Mouse (Mus musculus) naive thymus-derived CD4-positive, alpha-beta T cell, adult 5 months (primary cell): ENCODE data around the gene Tmem19. TPM values are rescaled to one million over a fixed set of nuclear protein-coding genes. Genes with fewer than 3 reads are reported as not detected.

Experiments
- polyA plus RNA-seq: library from polyadenylated mRNA; unstranded; fragments of 100-300 nt; shearing (Covaris generic); gene quantifications from one replicate; pipeline ENCODE4 v1.2.1, GENCODE M21; 2017

Gene Tmem19
- polyA plus RNA-seq = 16.3 TPM

DNA sequence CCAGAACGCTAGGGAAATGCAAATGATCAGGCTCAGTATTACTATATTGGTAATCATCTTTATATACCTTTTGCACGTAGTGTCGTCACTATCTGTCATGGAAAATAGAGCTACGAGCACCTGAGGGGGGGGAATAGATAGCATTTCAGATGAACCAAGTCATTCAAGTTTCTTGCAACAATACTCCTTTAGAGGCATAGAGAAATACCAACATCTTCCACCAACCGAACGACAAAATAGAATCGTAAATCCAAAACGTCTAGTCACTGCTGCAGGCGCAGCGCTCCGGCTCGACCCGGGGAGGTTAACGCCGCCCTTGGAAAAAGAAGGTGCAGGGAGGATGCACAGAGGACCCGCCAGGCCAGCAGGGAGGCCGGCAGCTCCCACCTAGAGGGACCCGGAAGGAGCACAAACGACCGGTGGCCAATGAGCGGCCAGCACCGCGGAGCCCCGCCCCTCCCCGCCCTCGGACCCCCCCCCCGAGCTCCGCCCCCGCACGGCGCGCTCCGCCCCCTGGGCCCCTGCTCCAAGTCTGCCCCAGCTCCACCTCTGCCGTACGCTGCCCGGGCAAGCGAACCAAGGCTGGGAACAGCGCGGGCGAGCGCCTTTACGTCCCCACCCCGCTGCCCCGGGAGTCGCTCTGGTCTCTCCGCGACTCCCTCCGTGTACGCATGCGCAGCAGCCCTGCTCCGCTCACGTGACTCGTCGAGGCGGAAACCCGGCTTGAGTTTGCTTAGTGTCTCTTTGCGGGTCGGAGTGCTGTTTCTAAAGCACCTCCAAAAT lies at the start of gene Tmem19:
Gene Tmem19 (minus strand): TSS at position 662 of the 783 bp plus-strand sequence.

DNA sequence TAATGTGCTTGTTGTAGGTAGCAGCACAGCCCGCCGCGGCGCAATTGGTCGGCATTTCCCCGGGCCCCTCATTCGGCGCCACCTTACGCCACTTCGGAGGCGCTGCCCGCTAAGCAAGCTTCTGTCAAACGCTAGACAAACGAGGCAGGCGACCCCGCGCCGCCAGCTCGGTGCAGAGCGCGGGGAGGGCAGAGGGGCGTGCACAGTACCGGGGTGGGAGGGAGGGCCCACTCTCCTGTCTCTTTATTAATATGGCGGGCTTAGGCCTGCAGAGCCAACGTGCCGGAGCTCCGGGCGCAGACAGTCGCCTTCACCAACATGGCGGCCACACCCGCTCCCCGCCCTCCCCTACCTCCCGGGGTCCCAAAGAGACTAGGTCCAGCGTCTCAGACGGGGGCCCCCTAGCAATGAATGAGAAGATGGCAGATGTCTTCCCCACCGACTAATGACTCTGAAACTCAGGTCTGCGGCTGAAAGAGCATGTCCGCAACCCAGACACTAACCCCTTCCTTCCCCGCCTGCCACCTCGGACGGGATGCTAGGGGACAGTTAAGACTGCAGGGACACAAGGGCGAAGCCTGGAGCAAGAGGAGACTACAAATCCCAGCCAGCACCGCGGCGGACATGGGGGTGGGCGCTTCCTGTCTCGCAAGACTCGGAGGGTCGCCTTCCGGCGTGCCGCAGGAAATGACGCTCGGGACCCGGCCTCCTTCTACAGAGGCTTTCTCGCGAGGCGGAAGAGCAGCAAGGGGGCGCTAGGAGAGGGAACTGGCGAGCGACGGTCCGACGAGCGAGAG lies 22.1 kb upstream of the Tmem19 start, which contains the start of the genes Thap2 and Zfc3h1:
Gene Thap2 (minus strand): TSS at position 223 of the 797 bp plus-strand sequence.
Gene Zfc3h1 (plus strand): TSS at position 739 of the 797 bp plus-strand sequence.

DNA sequence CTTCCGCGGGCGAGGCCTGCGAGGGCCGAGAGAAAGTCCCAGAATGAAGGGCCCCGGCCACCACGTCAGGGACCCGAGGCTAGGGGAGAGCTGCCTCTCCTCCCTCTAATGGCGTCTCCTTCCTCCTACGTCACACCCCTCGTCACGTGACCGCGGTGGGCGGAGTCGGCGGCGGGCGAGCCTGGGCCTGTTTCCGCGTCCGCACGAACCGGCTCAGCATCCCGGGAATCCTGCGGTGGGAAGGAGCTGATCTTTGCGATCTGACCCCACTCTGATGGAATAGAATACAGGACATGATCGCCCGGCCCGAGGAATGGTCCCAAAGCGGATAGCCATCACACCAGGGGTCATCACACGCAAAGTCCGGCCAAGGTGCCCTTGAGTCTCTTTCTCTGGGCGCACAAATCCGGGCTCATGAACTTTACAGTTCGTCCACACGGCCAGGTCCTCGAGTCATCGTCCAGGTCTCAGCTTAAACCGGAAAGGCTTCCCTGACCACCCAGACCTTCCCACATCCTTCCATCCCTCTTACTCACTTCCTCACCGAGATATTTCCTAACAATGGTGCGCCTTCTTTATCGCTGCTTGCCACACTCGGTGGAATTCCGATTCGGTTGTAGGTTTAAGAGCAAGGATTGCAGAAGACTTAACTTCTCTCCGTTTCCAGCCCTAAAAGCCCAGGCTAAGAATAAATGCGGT lies 46.7 kb downstream of the Tmem19 start, which contains the start of gene Rab21:
Gene Rab21 (minus strand): TSS at position 122 of the 699 bp plus-strand sequence.

Other genes with a start within 250 kb of the Tmem19 start
- gene Tph2, start 177.5 kb downstream of the Tmem19 start, polyA plus RNA-seq = not detected
- 314 TPM for gene Tbc1d15, start 111.0 kb downstream of the Tmem19 start, polyA plus RNA-seq
- 64.8 TPM for gene Rab21, start 46.9 kb downstream of the Tmem19 start, polyA plus RNA-seq
- gene Thap2, start 21.9 kb upstream of the Tmem19 start, polyA plus RNA-seq = 6.4 TPM
- gene Zfc3h1, start 22.5 kb upstream of the Tmem19 start, polyA plus RNA-seq = 27.8 TPM
- gene A930009A15Rik, start 207.5 kb upstream of the Tmem19 start, polyA plus RNA-seq = not detected
- not detected for gene Lgr5, start 225.3 kb upstream of the Tmem19 start, polyA plus RNA-seq